8 mouse cellular contexts compared by ENCODE assay signal in genomic region chr9:55023902-55024583, GRCm38 (mm10). TPM values are rescaled to one million over a fixed set of nuclear protein-coding genes. Genes with fewer than 3 reads are reported as not detected.
A peak's percentile ranks its signal among the peaks of the same experiment; 100 is the strongest.
DNase-seq lines count a peak whose midpoint lies in the region; ATAC-seq and TF ChIP-seq lines count a peak whose summit lies in the region.

No protein-coding gene starts in this region.

- peaks cover 5% of the 10 kb centered on the region for H3K4me1 ChIP-seq in forebrain, embryonic 11.5 days (replicated peaks; ENCODE audit: control insufficient read depth, insufficient read depth, low read length)
- peaks cover 10% of the 10 kb centered on the region for H3K4me1 ChIP-seq in forebrain, embryonic 15.5 days
- no peaks in the 10 kb centered on the region; the same call in 1 of the 2 replicates for H3K4me1 ChIP-seq in embryonic facial prominence, embryonic 11.5 days (ENCODE audit: control insufficient read depth, insufficient read depth, low read length)
- H3K4me1 ChIP-seq in midbrain, postnatal 0 days (ENCODE audit: insufficient read depth, low read length) = no peaks in the 10 kb centered on the region

- 39% methylated on average over 13 of the region's 13 CpGs for WGBS in forebrain, embryonic 11.5 days
- 40% methylated on average over 13 of the region's 13 CpGs for WGBS in forebrain, embryonic 15.5 days
- 32% methylated on average over 13 of the region's 13 CpGs for WGBS in embryonic facial prominence, embryonic 11.5 days
- WGBS in midbrain, postnatal 0 days = 43% methylated on average over 13 of the region's 13 CpGs

- H3K27ac ChIP-seq in forebrain, embryonic 11.5 days (ENCODE audit: low read depth, low read length) = no peak overlapping the region
- no peak overlapping the region for H3K27ac ChIP-seq in forebrain, embryonic 15.5 days (replicated peaks)
- H3K27ac ChIP-seq in embryonic facial prominence, embryonic 11.5 days (replicated peaks; ENCODE audit: low read depth, low read length) = no peak overlapping the region
- no peak overlapping the region for H3K27ac ChIP-seq in midbrain, postnatal 0 days (ENCODE audit: low read depth, low read length)

- H3K9me3 ChIP-seq in forebrain, embryonic 11.5 days (ENCODE audit: control insufficient read depth, low read length) = no peaks in the 10 kb centered on the region
- no peaks in the 10 kb centered on the region for H3K9me3 ChIP-seq in forebrain, embryonic 15.5 days
- H3K9me3 ChIP-seq in embryonic facial prominence, embryonic 11.5 days (replicated peaks; ENCODE audit: control insufficient read depth, low read length) = no peaks in the 10 kb centered on the region
- no peaks in the 10 kb centered on the region for H3K9me3 ChIP-seq in midbrain, postnatal 0 days (ENCODE audit: low read length)

- ATAC-seq in forebrain, embryonic 11.5 days (replicated peaks; ENCODE audit: low FRiP score) = no peak
- no peak for ATAC-seq in forebrain, embryonic 15.5 days (replicated peaks)
- no peak for ATAC-seq in embryonic facial prominence, embryonic 11.5 days (replicated peaks; ENCODE audit: insufficient number of reproducible peaks, low FRiP score, low TSS enrichment, low read depth)
- ATAC-seq in midbrain, postnatal 0 days (ENCODE audit: low FRiP score) = no peak

- peaks cover 24% of the 10 kb centered on the region for H3K27me3 ChIP-seq in forebrain, embryonic 11.5 days (ENCODE audit: control insufficient read depth, insufficient read depth, low read length)
- peaks cover 33% of the 10 kb centered on the region for H3K27me3 ChIP-seq in forebrain, embryonic 15.5 days
- peaks cover 25% of the 10 kb centered on the region for H3K27me3 ChIP-seq in embryonic facial prominence, embryonic 11.5 days (ENCODE audit: control insufficient read depth, insufficient read depth, low read length)
- peaks cover 9% of the 10 kb centered on the region; the same call in 1 of the 2 replicates for H3K27me3 ChIP-seq in midbrain, postnatal 0 days (ENCODE audit: insufficient read depth, low read length)
- H3K27me3 ChIP-seq in splenic B cell, adult 2 months (ENCODE audit: control insufficient read depth, insufficient read depth, low read length, poor library complexity, severe bottlenecking) = no peaks in the 10 kb centered on the region

- H3K9ac ChIP-seq in forebrain, embryonic 11.5 days (ENCODE audit: low read length) = no peak overlapping the region
- H3K9ac ChIP-seq in forebrain, embryonic 15.5 days (replicated peaks) = no peak overlapping the region
- no peak overlapping the region for H3K9ac ChIP-seq in embryonic facial prominence, embryonic 11.5 days (replicated peaks; ENCODE audit: low read length)
- H3K9ac ChIP-seq in midbrain, postnatal 0 days (replicated peaks; ENCODE audit: low read length, poor library complexity, severe bottlenecking) = no peak overlapping the region

- intact Hi-C loops in heart, postnatal 25 days (cut with DNase I) = loop anchor here (1.0 kb wide), 2 partner anchors 86 to 287 kb away; no protein-coding TSS in a partner anchor

- H3K4me2 ChIP-seq in forebrain, embryonic 11.5 days (ENCODE audit: low read depth, low read length, severe bottlenecking) = no peak overlapping the region
- H3K4me2 ChIP-seq in forebrain, embryonic 15.5 days (replicated peaks) = no peak overlapping the region
- no peak overlapping the region for H3K4me2 ChIP-seq in embryonic facial prominence, embryonic 11.5 days (ENCODE audit: low read depth, low read length)
- no peak overlapping the region for H3K4me2 ChIP-seq in midbrain, postnatal 0 days (ENCODE audit: low read depth, low read length, poor library complexity, severe bottlenecking)

- no peak overlapping the region for H3K4me3 ChIP-seq in forebrain, embryonic 11.5 days (ENCODE audit: low read depth, low read length)
- no peak overlapping the region for H3K4me3 ChIP-seq in forebrain, embryonic 15.5 days
- no peak overlapping the region for H3K4me3 ChIP-seq in embryonic facial prominence, embryonic 11.5 days (ENCODE audit: low read depth, low read length)
- H3K4me3 ChIP-seq in midbrain, postnatal 0 days (ENCODE audit: low read depth, low read length) = no peak overlapping the region

- no peaks in the 10 kb centered on the region for H3K36me3 ChIP-seq in forebrain, embryonic 11.5 days (ENCODE audit: control insufficient read depth, insufficient read depth, low read length)
- H3K36me3 ChIP-seq in forebrain, embryonic 15.5 days = no peaks in the 10 kb centered on the region
- no peaks in the 10 kb centered on the region for H3K36me3 ChIP-seq in embryonic facial prominence, embryonic 11.5 days (replicated peaks; ENCODE audit: control insufficient read depth, insufficient read depth, low read depth, low read length)
- H3K36me3 ChIP-seq in midbrain, postnatal 0 days (ENCODE audit: insufficient read depth, low read length) = no peaks in the 10 kb centered on the region
- H3K36me3 ChIP-seq in splenic B cell, adult 2 months (ENCODE audit: control insufficient read depth, insufficient read depth, low read length, poor library complexity, severe bottlenecking) = no peaks in the 10 kb centered on the region

- peak; percentile 90 for DNase-seq in forebrain, embryonic 11.5 days (ENCODE audit: low spot score)
- peak; percentile 83 to 89 for DNase-seq in adrenal gland, postnatal 36 days
- peak; percentile 90 for DNase-seq in embryonic facial prominence, embryonic 11.5 days (ENCODE audit: low spot score)
- DNase-seq in heart, postnatal 25 days (ENCODE audit: low spot score) = peak; percentile 19
- peak; percentile 54 to 72 for DNase-seq in layer of hippocampus, postnatal 36 days
- DNase-seq in midbrain, postnatal 0 days (ENCODE audit: low spot score) = peak; percentile 82
- DNase-seq in splenic B cell, adult 2 months (ENCODE audit: low read depth, low spot score) = peak; percentile 83

- TF ChIP-seq CTCF in midbrain, postnatal 0 days (IDR thresholded peaks at IDR 0.05) = peak; percentile 93

RNA-seq across cellular contexts. Expression of gene Chrna3, which starts 2.3 kb away (rescaled TPM):
- 9.6 and 9.8 TPM in 2 replicates for polyA plus RNA-seq in forebrain, embryonic 11.5 days (2014; fragmentation: Nextera tagmentation; extraction: Ambion mirVana)
- polyA plus RNA-seq in forebrain, embryonic 15.5 days (2015; fragmentation: Nextera tagmentation; extraction: Ambion mirVana) = 3.7 and 3.8 TPM in 2 replicates
- total RNA-seq in adrenal gland, postnatal 36 days (2021) = 1 to 10 TPM; 8.5 to 9.9 TPM
- 4.4 and 6.5 TPM in 2 replicates for polyA plus RNA-seq in embryonic facial prominence, embryonic 11.5 days (2014; fragmentation: Nextera tagmentation; extraction: Ambion mirVana)
- total RNA-seq in heart, postnatal 25 days (2021) = not detected
- total RNA-seq in layer of hippocampus, postnatal 36 days (2021) = under 1 TPM; 0.33 to 0.37 TPM
- 9.6 and 12.1 TPM in 2 replicates for total RNA-seq in midbrain, postnatal 0 days (2014; rRNA removed)
- polyA plus RNA-seq in midbrain, postnatal 0 days (2015; fragmentation: Nextera tagmentation; extraction: Ambion mirVana) = 15.8 and 16.5 TPM in 2 replicates

RNA-seq across cellular contexts. Expression of gene Chrnb4, which starts 24.5 kb away (rescaled TPM):
- 2.4 and 2.5 TPM in 2 replicates for polyA plus RNA-seq in forebrain, embryonic 11.5 days (2014; fragmentation: Nextera tagmentation; extraction: Ambion mirVana)
- polyA plus RNA-seq in forebrain, embryonic 15.5 days (2015; fragmentation: Nextera tagmentation; extraction: Ambion mirVana) = 0.23 and 0.51 TPM in 2 replicates
- 1 to 10 TPM; 5.2 to 6.6 TPM for total RNA-seq in adrenal gland, postnatal 36 days (2021)
- polyA plus RNA-seq in embryonic facial prominence, embryonic 11.5 days (2014; fragmentation: Nextera tagmentation; extraction: Ambion mirVana) = 0.79 and 1.7 TPM in 2 replicates
- not detected for total RNA-seq in heart, postnatal 25 days (2021)
- total RNA-seq in layer of hippocampus, postnatal 36 days (2021) = under 1 TPM in 1 of 2 experiments, not detected in 1; 0.10 TPM
- 2.0 and 5.0 TPM in 2 replicates for total RNA-seq in midbrain, postnatal 0 days (2014; rRNA removed)
- 2.4 and 2.5 TPM in 2 replicates for polyA plus RNA-seq in midbrain, postnatal 0 days (2015; fragmentation: Nextera tagmentation; extraction: Ambion mirVana)

RNA-seq across cellular contexts. Expression of gene Chrna5, which starts 43.4 kb away (rescaled TPM):
- 0.43 and 0.96 TPM in 2 replicates for polyA plus RNA-seq in forebrain, embryonic 11.5 days (2014; fragmentation: Nextera tagmentation; extraction: Ambion mirVana)
- 1.0 and 1.5 TPM in 2 replicates for polyA plus RNA-seq in forebrain, embryonic 15.5 days (2015; fragmentation: Nextera tagmentation; extraction: Ambion mirVana)
- under 1 TPM; 0.33 to 0.56 TPM for total RNA-seq in adrenal gland, postnatal 36 days (2021)
- polyA plus RNA-seq in embryonic facial prominence, embryonic 11.5 days (2014; fragmentation: Nextera tagmentation; extraction: Ambion mirVana) = 1.2 and 2.7 TPM in 2 replicates
- not detected for total RNA-seq in heart, postnatal 25 days (2021)
- 1 to 10 TPM; 8.3 to 9.1 TPM for total RNA-seq in layer of hippocampus, postnatal 36 days (2021)
- 3.1 and 3.8 TPM in 2 replicates for total RNA-seq in midbrain, postnatal 0 days (2014; rRNA removed)
- polyA plus RNA-seq in midbrain, postnatal 0 days (2015; fragmentation: Nextera tagmentation; extraction: Ambion mirVana) = 1.8 and 2.1 TPM in 2 replicates

Comparison
In these comparisons a context has a peak if more than half of its experiments do, and no peak if none do; other contexts are left out.
1. DNase-seq: peak in every context shown above with its lines; median percentile 90 in forebrain, embryonic 11.5 days; 90 in embryonic facial prominence, embryonic 11.5 days; 86 in adrenal gland, postnatal 36 days; 83 in splenic B cell, adult 2 months; 82 in midbrain, postnatal 0 days; 63 in layer of hippocampus, postnatal 36 days; 19 in heart, postnatal 25 days.